Mouse (Mus musculus): ENCODE measurements around the gene Disc1. TPM values are rescaled to one million over a fixed set of nuclear protein-coding genes. Genes with fewer than 3 reads are reported as not detected.
A peak's percentile ranks its signal among the peaks of the same experiment; 100 is the strongest.

Disc1 gene
- polyA plus RNA-seq, 1 experiment from 2014 or later = 2.3 TPM

DNA sequence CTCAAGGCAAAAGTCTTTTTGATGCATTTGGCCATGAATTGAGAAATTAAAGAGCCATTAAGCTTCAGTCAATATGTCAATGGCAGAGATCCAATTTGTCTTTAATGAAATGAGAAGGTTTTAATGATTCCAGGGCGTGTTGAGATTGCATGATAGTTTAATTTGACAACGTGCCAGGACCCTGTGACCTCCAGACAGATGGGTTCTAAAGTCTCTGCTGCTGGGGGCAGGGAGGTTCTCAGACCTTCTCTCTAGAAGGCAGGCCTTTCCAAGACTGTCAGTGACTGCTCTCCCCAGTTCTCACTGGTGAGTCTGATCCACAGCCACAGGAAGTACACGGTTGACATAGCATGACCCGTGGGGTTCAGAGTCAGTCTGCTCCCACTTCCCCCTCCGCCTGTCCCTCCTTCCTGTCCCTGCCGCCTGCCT lies 170.3 kb downstream of the Disc1 start:
- Histone ChIP-seq H3K27me3 (ENCODE audit: control insufficient read depth, insufficient read depth, low read length) (no peaks in the 10 kb centered on the region), H3K36me3 (ENCODE audit: control insufficient read depth, insufficient read depth) (no peaks in the 10 kb centered on the region), H3K9ac (ENCODE audit: low read length) (no peak overlapping the region), H3K9me3 (replicated peaks; ENCODE audit: control insufficient read depth, low read length) (no peaks in the 10 kb centered on the region), H3K27ac (ENCODE audit: low read length) (no peak overlapping the region), H3K4me3 (ENCODE audit: low read length) (no peak overlapping the region), H3K4me2 (ENCODE audit: low read depth, low read length) (no peak overlapping the region), H3K4me1 (ENCODE audit: control insufficient read depth, insufficient read depth, low read length) (peaks cover 44% of the 10 kb centered on the region)
- no peak for ATAC-seq (replicated peaks; ENCODE audit: extremely low read depth, insufficient read depth, low FRiP score)
- 66% methylated on average over 6 of the region's 6 CpGs for WGBS

DNA sequence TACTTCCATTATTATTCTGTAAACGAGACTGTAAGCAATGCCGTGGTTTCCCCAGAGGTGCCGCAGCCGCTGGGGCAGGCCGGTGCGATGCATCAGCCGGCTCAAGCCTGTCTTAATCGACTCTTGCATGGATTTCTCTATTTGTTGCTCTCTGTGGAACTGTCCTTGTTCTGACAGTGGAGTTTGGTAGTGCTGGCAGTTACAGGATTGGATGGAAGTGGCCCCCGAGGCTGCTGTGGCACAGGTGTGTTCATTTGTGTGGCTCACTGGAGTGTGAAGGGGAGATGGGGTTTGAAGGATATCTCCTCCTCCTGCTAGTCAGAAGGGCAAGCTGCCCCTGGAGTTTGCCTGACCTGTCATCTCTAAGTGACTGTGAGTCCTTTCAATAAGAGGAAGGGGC lies 171.3 kb downstream of the Disc1 start:
- 90% methylated on average over 9 of the region's 9 CpGs for WGBS
- Histone ChIP-seq H3K4me1 (ENCODE audit: control insufficient read depth, insufficient read depth, low read length) (peaks cover 44% of the 10 kb centered on the region), H3K27ac (ENCODE audit: low read length) (no peak overlapping the region)

GRCm38 (mm10) chr8:125226989-125227624 lies 173.1 kb downstream of the Disc1 start:
- Histone ChIP-seq H3K27ac (ENCODE audit: low read length) (peak overlapping the region; percentile 69), H3K4me1 (ENCODE audit: control insufficient read depth, insufficient read depth, low read length) (peaks cover 34% of the 10 kb centered on the region), H3K36me3 (ENCODE audit: control insufficient read depth, insufficient read depth) (no peaks in the 10 kb centered on the region), H3K4me2 (ENCODE audit: low read depth, low read length) (peak overlapping the region; percentile 49), H3K9ac (ENCODE audit: low read length) (peak overlapping the region; percentile 31), H3K27me3 (ENCODE audit: control insufficient read depth, insufficient read depth, low read length) (no peaks in the 10 kb centered on the region), H3K4me3 (ENCODE audit: low read length) (peak overlapping the region; percentile 14; the same call in 1 of the 2 replicates), H3K9me3 (replicated peaks; ENCODE audit: control insufficient read depth, low read length) (no peaks in the 10 kb centered on the region)
- WGBS = 31% methylated on average over 14 of the region's 14 CpGs
- ATAC-seq (replicated peaks; ENCODE audit: extremely low read depth, insufficient read depth, low FRiP score) = peak; percentile 37; the same call in 1 of the 2 replicates

More for the DNA sequence above, 171.3 kb downstream of the Disc1 start:
- Histone ChIP-seq H3K27me3 (ENCODE audit: control insufficient read depth, insufficient read depth, low read length) (no peaks in the 10 kb centered on the region), H3K4me2 (ENCODE audit: low read depth, low read length) (no peak overlapping the region), H3K9me3 (replicated peaks; ENCODE audit: control insufficient read depth, low read length) (no peaks in the 10 kb centered on the region), H3K36me3 (ENCODE audit: control insufficient read depth, insufficient read depth) (no peaks in the 10 kb centered on the region), H3K4me3 (ENCODE audit: low read length) (no peak overlapping the region), H3K9ac (ENCODE audit: low read length) (no peak overlapping the region)
- no peak for ATAC-seq (replicated peaks; ENCODE audit: extremely low read depth, insufficient read depth, low FRiP score)

GRCm38 (mm10) chr8:125230526-125231131 lies 176.6 kb downstream of the Disc1 start:
- Histone ChIP-seq H3K9ac (ENCODE audit: low read length) (no peak overlapping the region), H3K27ac (ENCODE audit: low read length) (no peak overlapping the region), H3K4me2 (ENCODE audit: low read depth, low read length) (no peak overlapping the region), H3K27me3 (ENCODE audit: control insufficient read depth, insufficient read depth, low read length) (no peaks in the 10 kb centered on the region), H3K4me3 (ENCODE audit: low read length) (no peak overlapping the region), H3K9me3 (replicated peaks; ENCODE audit: control insufficient read depth, low read length) (0 out of 2 replicates have a peak, but pooled peaks cover 2% of the 10 kb centered on the region), H3K36me3 (ENCODE audit: control insufficient read depth, insufficient read depth) (no peaks in the 10 kb centered on the region), H3K4me1 (ENCODE audit: control insufficient read depth, insufficient read depth, low read length) (peaks cover 19% of the 10 kb centered on the region)
- 83% methylated on average over 5 of the region's 5 CpGs for WGBS
- ATAC-seq (replicated peaks; ENCODE audit: extremely low read depth, insufficient read depth, low FRiP score) = no peak

- no peak overlapping the region for H3K9ac ChIP-seq (ENCODE audit: low read length)
- no peak overlapping the region for H3K4me2 ChIP-seq (ENCODE audit: low read depth, low read length)
- H3K4me1 ChIP-seq (ENCODE audit: control insufficient read depth, insufficient read depth, low read length) = peaks cover 24% of the 10 kb centered on the region
- H3K27me3 ChIP-seq (ENCODE audit: control insufficient read depth, insufficient read depth, low read length) = no peaks in the 10 kb centered on the region
- H3K9me3 ChIP-seq (replicated peaks; ENCODE audit: control insufficient read depth, low read length) = 0 out of 2 replicates have a peak, but pooled peaks cover 2% of the 10 kb centered on the region
- H3K4me3 ChIP-seq (ENCODE audit: low read length) = no peak overlapping the region
- no peak overlapping the region for H3K27ac ChIP-seq (ENCODE audit: low read length)
- WGBS = 63% methylated on average over 9 of the region's 9 CpGs
- no peaks in the 10 kb centered on the region for H3K36me3 ChIP-seq (ENCODE audit: control insufficient read depth, insufficient read depth)
- no peak for ATAC-seq (replicated peaks; ENCODE audit: extremely low read depth, insufficient read depth, low FRiP score)
Measured at GRCm38 (mm10) chr8:125232724-125233123, 178.7 kb downstream of the Disc1 start.

DNA sequence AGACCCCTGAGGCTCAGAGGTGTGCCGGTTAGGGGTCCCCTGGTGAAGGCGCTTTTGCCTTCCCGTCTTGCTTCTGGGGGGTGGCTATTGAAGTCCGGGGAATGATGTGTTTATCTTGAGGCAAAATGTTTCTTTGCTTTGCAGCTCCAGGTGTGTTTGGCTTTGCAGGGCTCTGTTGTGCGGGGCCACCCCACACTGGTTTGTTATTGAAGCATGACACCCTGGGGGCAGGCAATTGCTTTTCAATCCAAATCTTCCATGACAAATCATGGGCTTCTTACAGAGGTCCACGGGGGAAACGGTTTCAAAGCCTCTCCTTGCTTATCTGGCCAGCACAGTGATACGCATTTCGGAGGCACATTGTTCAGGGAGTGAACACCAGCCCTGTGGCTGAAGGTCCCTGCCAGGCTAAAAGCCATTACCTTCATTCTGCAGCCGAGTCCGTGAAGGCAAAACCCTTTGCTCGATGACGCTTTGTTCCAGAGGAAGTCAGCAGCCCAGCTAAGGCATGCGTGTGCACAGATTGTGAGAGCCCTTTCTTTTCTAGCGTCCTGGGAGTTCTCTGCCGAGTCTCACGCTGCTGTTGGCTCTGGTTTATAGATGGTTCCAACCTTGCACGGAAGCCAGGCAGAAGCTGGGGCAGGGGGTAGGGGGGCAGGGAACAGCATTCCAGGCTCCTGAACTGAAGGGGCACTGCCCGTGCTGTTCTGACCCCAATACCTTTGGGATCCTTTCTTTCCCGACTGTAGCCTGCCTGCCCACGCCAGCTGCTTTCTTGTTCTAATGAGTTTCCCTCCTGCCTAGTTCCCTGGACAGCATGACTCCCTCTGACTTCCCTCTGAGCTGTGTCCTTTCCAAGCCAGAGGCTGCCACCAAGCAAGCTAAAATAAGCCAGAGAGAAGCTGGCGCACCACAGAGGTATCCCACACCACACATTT lies 182.2 kb downstream of the Disc1 start:
- H3K36me3 ChIP-seq (ENCODE audit: control insufficient read depth, insufficient read depth) = no peaks in the 10 kb centered on the region
- 0 out of 2 replicates have a peak, but pooled peaks cover 2% of the 10 kb centered on the region for H3K9me3 ChIP-seq (replicated peaks; ENCODE audit: control insufficient read depth, low read length)
- 22% methylated on average over 22 of the region's 22 CpGs for WGBS
- ATAC-seq (replicated peaks; ENCODE audit: extremely low read depth, insufficient read depth, low FRiP score) = peak; percentile 45
- no peaks in the 10 kb centered on the region for H3K27me3 ChIP-seq (ENCODE audit: control insufficient read depth, insufficient read depth, low read length)
- peak overlapping the region; percentile 61 for H3K4me2 ChIP-seq (ENCODE audit: low read depth, low read length)
- H3K27ac ChIP-seq (ENCODE audit: low read length) = peak overlapping the region; percentile 92
- peak overlapping the region; percentile 69 for H3K9ac ChIP-seq (ENCODE audit: low read length)
- peak overlapping the region; percentile 29 for H3K4me3 ChIP-seq (ENCODE audit: low read length)
- H3K4me1 ChIP-seq (ENCODE audit: control insufficient read depth, insufficient read depth, low read length) = peaks cover 18% of the 10 kb centered on the region

GRCm38 (mm10) chr8:125240763-125241162 lies 186.8 kb downstream of the Disc1 start:
- no peaks in the 10 kb centered on the region for H3K9me3 ChIP-seq (replicated peaks; ENCODE audit: control insufficient read depth, low read length)
- H3K4me2 ChIP-seq (ENCODE audit: low read depth, low read length) = no peak overlapping the region
- H3K4me1 ChIP-seq (ENCODE audit: control insufficient read depth, insufficient read depth, low read length) = peaks cover 33% of the 10 kb centered on the region
- 50% methylated on average over 4 of the region's 4 CpGs for WGBS
- H3K27ac ChIP-seq (ENCODE audit: low read length) = no peak overlapping the region
- H3K36me3 ChIP-seq (ENCODE audit: control insufficient read depth, insufficient read depth) = no peaks in the 10 kb centered on the region
- no peaks in the 10 kb centered on the region for H3K27me3 ChIP-seq (ENCODE audit: control insufficient read depth, insufficient read depth, low read length)
- ATAC-seq (replicated peaks; ENCODE audit: extremely low read depth, insufficient read depth, low FRiP score) = no peak
- H3K4me3 ChIP-seq (ENCODE audit: low read length) = no peak overlapping the region
- no peak overlapping the region for H3K9ac ChIP-seq (ENCODE audit: low read length)

DNA sequence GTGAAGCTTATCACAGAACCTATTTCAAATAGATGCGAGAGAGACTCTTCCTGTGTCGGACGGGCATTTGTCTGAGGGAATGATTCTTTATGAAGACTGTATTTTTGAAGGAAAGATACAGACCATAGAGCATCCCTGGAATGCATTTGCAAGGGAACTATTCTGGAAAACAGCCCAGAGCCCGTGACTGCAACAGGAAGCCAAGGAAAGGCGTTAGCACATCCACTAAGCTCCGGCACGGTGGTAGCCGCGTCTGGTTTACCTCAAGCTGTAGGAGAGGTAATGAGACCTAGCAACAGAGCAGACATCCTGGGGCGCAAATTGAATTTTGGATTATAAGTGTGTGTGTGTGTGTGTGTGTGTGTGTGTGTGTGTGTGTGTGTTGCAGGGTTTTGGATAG lies 188.4 kb downstream of the Disc1 start:
- Histone ChIP-seq H3K4me2 (ENCODE audit: low read depth, low read length) (peak overlapping the region; percentile 24; the same call in 1 of the 2 replicates), H3K36me3 (ENCODE audit: control insufficient read depth, insufficient read depth) (no peaks in the 10 kb centered on the region), H3K4me1 (ENCODE audit: control insufficient read depth, insufficient read depth, low read length) (peaks cover 20% of the 10 kb centered on the region), H3K4me3 (ENCODE audit: low read length) (no peak overlapping the region), H3K9ac (ENCODE audit: low read length) (no peak overlapping the region), H3K27me3 (ENCODE audit: control insufficient read depth, insufficient read depth, low read length) (no peaks in the 10 kb centered on the region), H3K9me3 (replicated peaks; ENCODE audit: control insufficient read depth, low read length) (no peaks in the 10 kb centered on the region), H3K27ac (ENCODE audit: low read length) (peak overlapping the region; percentile 40)
- WGBS = 10% methylated on average over 10 of the region's 10 CpGs
- peak; percentile 71 for ATAC-seq (replicated peaks; ENCODE audit: extremely low read depth, insufficient read depth, low FRiP score)

Data from heart, embryonic 16.5 days (tissue).